Mouse (Mus musculus) heart, embryonic 14.5 days (tissue): ENCODE measurements at regions not wholly inside any gene's neighbourhood (a gene's known extent, or its start where the extent isn't known, plus 50 kb on each side); places are given as distances from the start of the nearest gene placed in this dataset.

ENCODE experiments used
- ATAC-seq: fragments of 200-750 bp; cut with Nextera tagmentation; 2 replicates; pipeline ENCODE4 v1.8.0; 2017; ENCODE audit warnings: low read depth, moderate TSS enrichment; ENCODE audit not compliant: insufficient number of reproducible peaks, insufficient read depth, low FRiP score
- H3K27ac ChIP-seq, 2 experiments: fragments of 200-500 bp in 1 of 2; fragments of 300-500 bp in 1 of 2; sonication (generic) in 1 of 2; replicated peaks in 1 of 2; 2 replicates each; pipeline ENCODE4 v1.5.1; 2012 to 2014; ENCODE audit warnings: low read depth in 2 of 2, low read length in 2 of 2, control low read depth in 1 of 2, mild to moderate bottlenecking in 1 of 2, mixed read lengths in 1 of 2; ENCODE audit not compliant: control insufficient read depth in 1 of 2, insufficient read depth in 1 of 2
- H3K27me3 ChIP-seq: fragments of 300-500 bp; sonication (generic); 2 replicates; pipeline ENCODE4 v1.6.1; 2014; ENCODE audit warnings: mild to moderate bottlenecking, low read length, control low read depth; ENCODE audit not compliant: control insufficient read depth, insufficient read depth
- H3K36me3 ChIP-seq: fragments of 300-500 bp; sonication (generic); 2 replicates; pipeline ENCODE4 v1.6.1; 2014; ENCODE audit warnings: mild to moderate bottlenecking, control low read depth, low read length, mixed read lengths; ENCODE audit not compliant: control insufficient read depth, insufficient read depth
- H3K4me1 ChIP-seq, 2 experiments: fragments of 200-500 bp in 1 of 2; fragments of 300-500 bp in 1 of 2; sonication (generic) in 1 of 2; 2 replicates each; pipeline ENCODE4 v1.6.1; 2012 to 2014; ENCODE audit warnings: low read length in 2 of 2, control low read depth in 1 of 2, mixed read lengths in 1 of 2; ENCODE audit not compliant: control insufficient read depth in 2 of 2, insufficient read depth in 2 of 2
- H3K4me2 ChIP-seq: fragments of 300-500 bp; sonication (generic); 2 replicates; pipeline ENCODE4 v1.6.1; 2014; ENCODE audit warnings: mild to moderate bottlenecking, low read length
- H3K4me3 ChIP-seq, 2 experiments: fragments of 200-500 bp in 1 of 2; fragments of 300-500 bp in 1 of 2; sonication (generic) in 1 of 2; 2 replicates each; pipeline ENCODE4 v1.5.1; 2012 to 2014; ENCODE audit warnings: low read length in 2 of 2, mild to moderate bottlenecking in 2 of 2, control low read depth in 1 of 2, low read depth in 1 of 2, moderate library complexity in 1 of 2; ENCODE audit not compliant: control insufficient read depth in 1 of 2, insufficient read depth in 1 of 2
- H3K9ac ChIP-seq: fragments of 300-500 bp; sonication (generic); 2 replicates; pipeline ENCODE4 v1.6.1; 2014; ENCODE audit warnings: mild to moderate bottlenecking, low read length
- H3K9me3 ChIP-seq: fragments of 300-500 bp; sonication (generic); 2 replicates; pipeline ENCODE4 v1.6.1; 2016; ENCODE audit warnings: low read length, control low read depth; ENCODE audit not compliant: control insufficient read depth
- WGBS: fragments of 180-500 bp; shearing (Covaris S2); extraction: QIAGEN DNeasy Blood & Tissue Kit; methylation state at CpG from one replicate; pipeline ENCODE4 v1.1.7; 2014; 5-methylcytosine and 5-hydroxymethylcytosine counted together

DNA sequence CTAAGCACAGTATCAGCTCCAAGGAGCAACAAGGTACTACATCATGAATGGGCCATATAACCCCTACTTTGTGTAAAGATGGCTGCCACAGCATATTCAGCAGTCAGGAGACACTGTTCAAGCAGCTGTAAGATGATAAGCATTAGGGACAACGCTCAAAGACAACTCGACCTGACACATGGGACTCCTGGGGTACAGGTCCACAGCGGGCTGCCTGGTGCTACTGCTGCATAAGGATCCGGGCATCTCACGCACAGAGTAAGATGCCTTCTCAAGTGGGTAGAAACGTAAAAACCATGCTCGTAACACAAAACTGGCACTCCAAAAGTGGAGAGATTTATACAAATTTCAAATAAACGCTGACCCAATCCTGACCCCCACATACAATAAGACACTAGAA is 171.7 kb upstream of the Smim15 start:
- H3K27me3 ChIP-seq: no peaks in the 10 kb centered on the region
- no peaks in the 10 kb centered on the region for H3K36me3 ChIP-seq
- no peak overlapping the region for H3K4me3 ChIP-seq
- H3K27ac ChIP-seq: no peak overlapping the region
- H3K9me3 ChIP-seq: no peaks in the 10 kb centered on the region
- H3K4me2 ChIP-seq: no peak overlapping the region
- WGBS: 84% methylated on average over 8 of the region's 8 CpGs
- H3K9ac ChIP-seq: no peak overlapping the region
- no peak for ATAC-seq
- H3K4me1 ChIP-seq: peaks cover 0 to 4% of the 10 kb centered on the region in 2 experiments; a peak in 2 of 4 replicates

DNA sequence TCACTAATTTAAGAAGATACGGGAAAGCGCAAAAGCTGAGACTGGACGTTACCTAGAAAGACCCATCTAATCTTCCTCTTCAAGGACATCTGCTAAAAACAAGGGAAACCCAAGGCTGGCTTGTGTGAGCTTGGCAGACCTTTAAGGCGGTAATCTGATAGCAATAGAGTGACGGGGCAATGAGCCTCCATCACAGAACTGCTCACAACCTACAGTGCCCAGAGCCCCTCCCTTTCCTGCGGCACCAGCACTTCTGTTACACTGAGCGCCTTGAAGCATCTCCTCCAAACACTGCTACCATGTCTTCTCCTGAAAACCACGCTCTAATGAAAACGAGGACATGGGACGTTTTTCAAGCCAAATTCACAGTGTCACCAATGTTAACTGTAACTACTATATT is 172.1 kb upstream of the Smim15 start:
- 68% methylated on average over 10 of the region's 10 CpGs for WGBS
- H3K4me1 ChIP-seq: peaks cover 0 to 4% of the 10 kb centered on the region in 2 experiments; a peak in 3 of 4 replicates
- no peak overlapping the region for H3K27ac ChIP-seq
- no peak overlapping the region for H3K4me3 ChIP-seq
- no peak overlapping the region for H3K4me2 ChIP-seq
- H3K9me3 ChIP-seq: no peaks in the 10 kb centered on the region
- no peaks in the 10 kb centered on the region for H3K36me3 ChIP-seq
- no peaks in the 10 kb centered on the region for H3K27me3 ChIP-seq
- no peak for ATAC-seq
- no peak overlapping the region for H3K9ac ChIP-seq

DNA sequence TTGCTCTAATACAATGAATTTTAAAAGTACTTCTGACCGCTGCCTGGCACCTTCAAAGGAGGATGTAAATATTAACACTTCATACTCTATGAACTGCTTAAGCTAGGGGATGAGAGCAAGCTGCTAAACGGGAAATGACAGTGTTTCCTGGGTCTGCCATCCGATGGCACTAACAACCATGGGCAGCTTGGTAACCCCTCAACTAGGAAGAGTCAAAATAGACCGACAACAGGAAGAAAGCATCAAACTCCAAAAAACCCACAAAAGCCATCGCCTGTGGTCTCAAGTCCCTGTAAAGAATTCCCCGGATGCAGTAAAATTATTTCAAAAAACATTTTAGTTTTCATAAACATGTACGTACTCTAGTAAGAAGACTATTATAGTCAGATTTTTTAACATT is 175.3 kb upstream of the Smim15 start:
- H3K4me3 ChIP-seq: no peak overlapping the region
- peaks cover 0 to 4% of the 10 kb centered on the region in 2 experiments; a peak in 3 of 4 replicates for H3K4me1 ChIP-seq
- H3K27me3 ChIP-seq: no peaks in the 10 kb centered on the region
- no peaks in the 10 kb centered on the region for H3K9me3 ChIP-seq
- no peak overlapping the region for H3K4me2 ChIP-seq
- ATAC-seq: no peak
- 82% methylated on average over 7 of the region's 7 CpGs for WGBS
- H3K27ac ChIP-seq: no peak overlapping the region
- H3K36me3 ChIP-seq: no peaks in the 10 kb centered on the region
- no peak overlapping the region for H3K9ac ChIP-seq

DNA sequence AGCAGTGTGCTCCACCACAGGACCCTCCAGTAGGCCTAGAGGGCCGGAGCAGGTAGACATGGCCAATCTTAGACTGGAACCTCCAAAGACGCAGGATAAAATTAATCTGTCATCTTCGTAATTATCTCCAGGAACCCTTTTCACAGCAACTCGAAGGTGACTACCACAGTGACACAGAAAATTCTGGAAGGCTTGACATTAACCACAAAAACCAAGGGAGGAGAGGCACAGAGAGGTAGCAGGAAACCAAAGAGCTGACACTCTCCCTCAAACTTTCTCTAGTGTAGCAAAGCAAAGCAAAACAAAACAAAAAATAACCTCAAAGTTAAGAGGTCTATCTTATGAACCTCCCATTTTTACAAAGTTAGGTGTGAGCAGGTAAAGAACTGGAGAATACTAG is 177.4 kb upstream of the Smim15 start:
- Histone ChIP-seq H3K27ac (no peak overlapping the region), H3K9me3 (no peaks in the 10 kb centered on the region), H3K4me2 (no peak overlapping the region), H3K36me3 (no peaks in the 10 kb centered on the region), H3K27me3 (no peaks in the 10 kb centered on the region), H3K9ac (no peak overlapping the region), H3K4me3 (no peak overlapping the region), H3K4me1 (peaks cover 8 to 16% of the 10 kb centered on the region in 2 experiments)
- ATAC-seq: no peak
- 85% methylated on average over 4 of the region's 4 CpGs for WGBS

DNA sequence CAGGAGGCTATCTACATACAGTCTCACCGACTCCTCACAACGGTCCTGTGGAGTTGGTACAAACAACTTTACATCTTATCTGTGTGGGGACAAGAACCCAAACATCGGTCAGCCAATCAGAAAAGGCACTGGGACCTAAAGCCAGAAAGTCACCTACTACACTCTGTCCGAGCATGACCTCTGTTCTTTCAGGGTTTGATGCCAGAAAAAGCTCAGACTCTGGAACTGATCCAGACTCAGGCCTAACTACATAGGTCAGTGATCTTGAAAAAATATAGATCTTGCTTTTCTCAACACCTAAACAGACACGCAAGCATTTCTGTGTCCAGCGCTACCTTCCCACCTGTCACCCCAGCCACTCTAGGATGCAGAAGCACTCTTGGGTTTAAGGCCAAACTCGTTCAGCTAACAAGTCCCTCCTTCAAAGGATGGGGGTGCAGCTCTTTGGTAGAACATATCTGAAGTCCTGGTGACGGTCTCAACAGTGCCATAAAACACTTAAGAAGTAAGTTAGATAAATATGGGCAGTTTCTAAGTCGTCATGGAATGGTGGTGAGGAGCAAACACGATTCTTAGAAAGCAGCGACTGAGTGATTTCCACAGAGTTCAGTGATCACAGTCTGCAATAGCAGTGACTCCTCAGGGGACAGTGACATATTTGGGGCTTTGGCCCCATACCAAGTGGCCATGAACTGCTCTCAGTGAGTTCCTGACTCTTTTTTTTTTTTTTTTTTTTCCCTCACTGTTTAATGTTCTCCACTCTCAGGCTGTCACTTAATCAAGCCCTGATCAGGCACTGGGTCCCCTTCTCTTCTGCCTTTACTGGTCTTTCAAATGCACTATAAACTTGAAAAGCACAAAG is 181.2 kb upstream of the Smim15 start:
- Histone ChIP-seq H3K4me2 (no peak overlapping the region), H3K27ac (no peak overlapping the region), H3K36me3 (no peaks in the 10 kb centered on the region), H3K9ac (no peak overlapping the region), H3K4me1 (peaks cover 17 to 27% of the 10 kb centered on the region in 2 experiments), H3K4me3 (no peak overlapping the region), H3K27me3 (no peaks in the 10 kb centered on the region), H3K9me3 (no peaks in the 10 kb centered on the region)
- ATAC-seq: no peak
- 47% methylated on average over 11 of the region's 11 CpGs for WGBS

DNA sequence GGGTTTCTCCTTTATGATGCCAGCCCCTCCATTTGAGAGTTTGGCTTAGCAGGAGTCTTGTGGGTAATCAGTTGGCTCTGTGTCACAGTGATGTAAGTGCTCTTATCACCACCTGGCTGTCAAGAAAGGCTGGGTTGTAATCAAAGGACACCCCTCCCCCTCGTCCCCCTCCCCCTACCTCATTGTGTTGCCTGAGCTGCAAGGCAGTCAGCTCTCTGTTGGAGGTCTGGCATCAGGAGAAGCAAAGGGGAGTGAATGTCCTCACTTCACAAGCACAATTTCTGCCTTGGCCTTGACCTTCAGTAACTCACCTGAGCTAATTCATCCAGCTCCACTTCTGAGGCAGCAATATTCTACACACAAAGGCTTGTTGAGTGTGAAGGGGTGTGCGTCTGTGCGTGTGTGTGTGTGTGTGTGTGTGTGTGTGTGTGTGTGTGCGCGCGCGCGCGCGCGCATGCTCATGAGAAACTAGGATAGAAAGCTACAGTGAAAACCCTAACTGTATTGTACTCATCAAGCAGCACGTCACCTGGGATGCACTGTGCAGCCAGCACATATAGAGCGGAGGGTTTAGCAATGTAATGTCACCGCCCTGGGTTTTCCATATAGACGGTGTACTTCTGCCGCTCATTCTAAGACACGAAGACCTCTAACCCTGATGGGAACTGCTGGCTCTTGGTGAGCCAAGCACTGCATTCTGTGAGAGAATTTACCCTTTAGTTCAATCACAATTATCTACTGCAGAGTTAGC is 182.7 kb upstream of the Smim15 start:
- no peaks in the 10 kb centered on the region for H3K27me3 ChIP-seq
- H3K27ac ChIP-seq: no peak overlapping the region
- H3K36me3 ChIP-seq: no peaks in the 10 kb centered on the region
- H3K9ac ChIP-seq: no peak overlapping the region
- peaks cover 17 to 27% of the 10 kb centered on the region in 2 experiments for H3K4me1 ChIP-seq
- H3K9me3 ChIP-seq: no peaks in the 10 kb centered on the region
- H3K4me3 ChIP-seq: no peak overlapping the region
- peak overlapping the region; percentile 13; the same call in 1 of the 2 replicates for H3K4me2 ChIP-seq
- 56% methylated on average over 17 of the region's 17 CpGs for WGBS
- ATAC-seq: peak; percentile 47; the same call in 1 of the 2 replicates

DNA sequence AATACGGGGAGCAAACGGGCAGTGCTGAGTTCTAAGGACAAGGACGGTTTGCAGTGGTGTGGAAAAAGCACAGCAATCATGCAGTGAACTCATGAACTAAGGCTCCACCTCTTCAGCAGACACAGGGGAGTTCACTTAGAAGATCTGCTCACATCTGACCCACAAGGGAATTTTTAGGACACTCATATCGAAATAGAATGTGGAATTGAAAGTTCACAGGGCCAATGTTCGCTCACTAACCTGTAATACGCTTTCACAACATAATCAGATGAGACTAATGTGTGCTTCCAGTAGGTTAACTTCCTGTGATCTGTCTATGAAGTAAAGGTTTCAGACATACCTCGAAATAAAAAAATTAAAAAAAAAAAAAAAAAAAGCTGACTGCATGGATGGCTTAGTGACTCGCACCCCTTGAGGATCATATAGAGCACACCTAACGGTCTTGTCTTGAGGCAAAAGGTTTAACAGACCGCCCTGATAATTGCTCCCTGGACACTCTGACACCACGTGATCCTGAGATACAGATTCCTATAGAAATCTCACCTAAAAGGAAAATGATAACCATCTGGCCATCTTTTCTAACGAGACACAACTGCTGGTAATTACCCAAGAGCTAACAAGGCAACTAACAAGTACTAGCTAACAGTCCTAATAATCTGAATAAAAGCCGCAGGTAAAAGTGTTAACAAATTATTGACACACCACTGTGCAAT is 187.0 kb upstream of the Smim15 start:
- no peak overlapping the region for H3K4me2 ChIP-seq
- no peak for ATAC-seq
- H3K4me1 ChIP-seq: peaks cover 9 to 18% of the 10 kb centered on the region in 2 experiments
- 80% methylated on average over 13 of the region's 13 CpGs for WGBS
- H3K27me3 ChIP-seq: no peaks in the 10 kb centered on the region
- no peak overlapping the region for H3K4me3 ChIP-seq
- no peak overlapping the region for H3K27ac ChIP-seq
- no peak overlapping the region for H3K9ac ChIP-seq
- no peaks in the 10 kb centered on the region for H3K9me3 ChIP-seq
- no peaks in the 10 kb centered on the region for H3K36me3 ChIP-seq
